Mouse (Mus musculus): Measurements from ENCODE around the gene Ptgds. TPM values are rescaled to one million over a fixed set of nuclear protein-coding genes. Genes with fewer than 3 reads are reported as not detected.
A peak's percentile ranks its signal among the peaks of the same experiment; 100 is the strongest.

Ptgds gene
- polyA plus RNA-seq, 1 experiment = 47.2 TPM

GRCm38 (mm10) chr2:25501593-25502486 lies 32.0 kb upstream of the Ptgds start, which contains the start of gene C8g:
Gene C8g (minus strand): TSS chr2:25501719.
- Histone ChIP-seq H3K4me3 (ENCODE audit: insufficient read depth, low read depth, low read length) (peak within 1 kb of the TSS; percentile 92), H3K36me3 (ENCODE audit: control insufficient read depth, insufficient read depth, low read length) (no peaks in the 10 kb centered on the region), H3K27ac (ENCODE audit: insufficient read depth, low read depth, low read length) (peak within 1 kb of the TSS; percentile 93), H3K27me3 (replicated peaks; ENCODE audit: control insufficient read depth, insufficient read depth, low read length) (no peaks in the 10 kb centered on the region), H3K4me1 (ENCODE audit: control insufficient read depth, insufficient read depth, low read length) (peaks cover 11% of the 10 kb centered on the region; the same call in 1 of the 2 replicates)
- WGBS = 67% methylated on average over 20 of the region's 20 CpGs
- DNase-seq = no peak
- no peak for TF ChIP-seq CTCF (conservative IDR thresholded peaks at IDR 0.05; ENCODE audit: insufficient read depth, insufficient read length, low read depth, low read length)
- TF ChIP-seq POLR2A (IDR thresholded peaks at IDR 0.05; ENCODE audit: low read depth, low read length) = no peak

GRCm38 (mm10) chr2:25500576-25501405 lies 30.9 kb upstream of the Ptgds start, which contains the start of gene Fbxw5:
Gene Fbxw5 (plus strand): TSS chr2:25500750.
- peak within 1 kb of the TSS; percentile 92 for H3K4me3 ChIP-seq (ENCODE audit: insufficient read depth, low read depth, low read length)
- DNase-seq = peak; percentile 94
- H3K4me1 ChIP-seq (ENCODE audit: control insufficient read depth, insufficient read depth, low read length) = peaks cover 11% of the 10 kb centered on the region; the same call in 1 of the 2 replicates
- H3K27me3 ChIP-seq (replicated peaks; ENCODE audit: control insufficient read depth, insufficient read depth, low read length) = no peaks in the 10 kb centered on the region
- H3K36me3 ChIP-seq (ENCODE audit: control insufficient read depth, insufficient read depth, low read length) = no peaks in the 10 kb centered on the region
- TF ChIP-seq POLR2A (IDR thresholded peaks at IDR 0.05; ENCODE audit: low read depth, low read length) (no peak), CTCF (conservative IDR thresholded peaks at IDR 0.05; ENCODE audit: insufficient read depth, insufficient read length, low read depth, low read length) (no peak)
- WGBS = under 1% methylated on average over 36 of the region's 44 CpGs
- H3K27ac ChIP-seq (ENCODE audit: insufficient read depth, low read depth, low read length) = peak within 1 kb of the TSS; percentile 93

GRCm38 (mm10) chr2:25500071-25500575 lies 30.3 kb upstream of the Ptgds start:
- DNase-seq = no peak
- H3K27me3 ChIP-seq (replicated peaks; ENCODE audit: control insufficient read depth, insufficient read depth, low read length) = no peaks in the 10 kb centered on the region
- H3K27ac ChIP-seq (ENCODE audit: insufficient read depth, low read depth, low read length) = peak overlapping the region; percentile 84
- peak overlapping the region; percentile 55 for H3K4me3 ChIP-seq (ENCODE audit: insufficient read depth, low read depth, low read length)
- peaks cover 11% of the 10 kb centered on the region; the same call in 1 of the 2 replicates for H3K4me1 ChIP-seq (ENCODE audit: control insufficient read depth, insufficient read depth, low read length)
- WGBS = 56% methylated on average over 6 of the region's 6 CpGs
- no peaks in the 10 kb centered on the region for H3K36me3 ChIP-seq (ENCODE audit: control insufficient read depth, insufficient read depth, low read length)
- peak; percentile 32 for TF ChIP-seq POLR2A (IDR thresholded peaks at IDR 0.05; ENCODE audit: low read depth, low read length)
- TF ChIP-seq CTCF (conservative IDR thresholded peaks at IDR 0.05; ENCODE audit: insufficient read depth, insufficient read length, low read depth, low read length) = no peak

GRCm38 (mm10) chr2:25498622-25499478 lies 29.0 kb upstream of the Ptgds start:
- no peak overlapping the region; the same call in 1 of the 2 replicates for H3K27ac ChIP-seq (ENCODE audit: insufficient read depth, low read depth, low read length)
- H3K27me3 ChIP-seq (replicated peaks; ENCODE audit: control insufficient read depth, insufficient read depth, low read length) = no peaks in the 10 kb centered on the region
- 75% methylated on average over 15 of the region's 15 CpGs for WGBS
- H3K4me1 ChIP-seq (ENCODE audit: control insufficient read depth, insufficient read depth, low read length) = peaks cover 11% of the 10 kb centered on the region; the same call in 1 of the 2 replicates
- no peaks in the 10 kb centered on the region for H3K36me3 ChIP-seq (ENCODE audit: control insufficient read depth, insufficient read depth, low read length)
- no peak for DNase-seq
- 0 out of 2 replicates have a peak, but pooled peaks have one; percentile 7 for TF ChIP-seq CTCF (conservative IDR thresholded peaks at IDR 0.05; ENCODE audit: insufficient read depth, insufficient read length, low read depth, low read length)
- TF ChIP-seq POLR2A (IDR thresholded peaks at IDR 0.05; ENCODE audit: low read depth, low read length) = no peak
- H3K4me3 ChIP-seq (ENCODE audit: insufficient read depth, low read depth, low read length) = no peak overlapping the region

- WGBS = 40% methylated on average over 6 of the region's 6 CpGs
These were observed 28.2 kb upstream of the Ptgds start for GRCm38 (mm10) chr2:25497846-25498575.

More at GRCm38 (mm10) chr2:25497846-25498575, 28.2 kb upstream of the Ptgds start:
- peak; percentile 26 for DNase-seq
- Histone ChIP-seq H3K27me3 (replicated peaks; ENCODE audit: control insufficient read depth, insufficient read depth, low read length) (no peaks in the 10 kb centered on the region), H3K36me3 (ENCODE audit: control insufficient read depth, insufficient read depth, low read length) (no peaks in the 10 kb centered on the region), H3K4me1 (ENCODE audit: control insufficient read depth, insufficient read depth, low read length) (peaks cover 11% of the 10 kb centered on the region; the same call in 1 of the 2 replicates), H3K27ac (ENCODE audit: insufficient read depth, low read depth, low read length) (peak overlapping the region; percentile 29), H3K4me3 (ENCODE audit: insufficient read depth, low read depth, low read length) (no peak overlapping the region)
- no peak for TF ChIP-seq POLR2A (IDR thresholded peaks at IDR 0.05; ENCODE audit: low read depth, low read length)
- no peak for TF ChIP-seq CTCF (conservative IDR thresholded peaks at IDR 0.05; ENCODE audit: insufficient read depth, insufficient read length, low read depth, low read length)

All from kidney, adult 2 months (tissue).